Mouse (Mus musculus): ENCODE measurements at regions not wholly inside any gene's neighbourhood (a gene's known extent, or its start where the extent isn't known, plus 50 kb on each side); places are given as distances from the start of the nearest gene placed in this dataset.
A peak's percentile ranks its signal among the peaks of the same experiment; 100 is the strongest.
"Not testable (repeated sequence)": the region's sequence is repeated elsewhere in the genome, so short reads cannot be mapped to it uniquely, and the experiment has no call there.

GRCm38 (mm10) chr10:99555021-99555420, 204.4 kb downstream of the Csl start:
- no peak for DNase-seq (ENCODE audit: low spot score in 2 of 2)
- intact Hi-C loops (cut with DNase I): no loop called here

GRCm38 (mm10) chr10:99555658-99556352, 203.7 kb downstream of the Csl start:
- no peak for DNase-seq (ENCODE audit: low spot score in 2 of 2)
- intact Hi-C loops (cut with DNase I): no loop called here

- intact Hi-C loops (cut with DNase I): no loop called here
- no peak for DNase-seq (ENCODE audit: low spot score in 2 of 2)
Measured at GRCm38 (mm10) chr10:99556353-99557036, 203.0 kb downstream of the Csl start.

DNA sequence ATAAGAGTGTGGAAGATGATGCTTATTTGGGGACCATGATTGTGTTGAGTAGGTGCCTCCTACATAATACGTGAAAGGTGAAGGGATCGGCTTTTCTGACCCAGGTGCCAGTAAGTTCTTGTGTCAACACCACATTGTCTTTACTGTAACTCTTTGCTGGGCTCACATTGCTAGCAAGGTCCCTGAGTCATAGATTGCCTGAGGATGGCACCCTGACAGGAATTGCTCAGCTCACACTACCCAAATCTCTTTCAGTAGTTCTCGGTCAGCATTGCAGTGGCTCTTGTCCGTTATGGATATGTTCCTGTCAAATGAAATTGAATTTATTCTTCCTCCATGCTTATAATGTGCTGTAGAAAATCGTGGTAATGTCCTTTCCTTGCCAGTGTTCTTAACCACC, 200.8 kb downstream of the Csl start:
- intact Hi-C loops (cut with DNase I): no loop called here
- no peak for DNase-seq (ENCODE audit: low spot score in 2 of 2)

GRCm38 (mm10) chr10:99561166-99561818, 198.2 kb downstream of the Csl start:
- intact Hi-C loops (cut with DNase I): loop anchor here (5.0 kb wide), 2 partner anchors 39 to 79 kb away; no protein-coding TSS in a partner anchor
- DNase-seq (ENCODE audit: low spot score in 2 of 2): peak in 1 of 2 experiments; percentile 91

DNA sequence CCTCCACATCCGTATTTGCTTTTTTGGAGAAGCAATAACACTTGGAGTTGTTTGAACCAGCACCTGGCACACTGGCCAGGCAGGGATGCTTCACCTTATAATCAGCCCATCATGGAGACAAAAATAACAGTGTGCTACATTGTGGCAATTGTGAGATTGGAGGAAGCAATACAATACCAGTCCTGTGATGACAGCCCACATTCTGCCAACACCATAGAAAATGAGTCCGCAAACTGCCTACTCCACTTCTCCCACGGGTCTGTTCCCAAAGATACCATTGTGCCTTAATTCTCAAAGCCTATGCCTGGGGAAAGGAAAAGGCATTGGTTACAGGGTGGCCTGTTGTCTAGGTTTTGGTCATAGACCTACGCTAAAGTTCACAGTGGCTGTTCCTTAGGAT, 194.9 kb downstream of the Csl start:
- intact Hi-C loops (cut with DNase I): loop anchor here (5.0 kb wide), 2 partner anchors 42 to 82 kb away; no protein-coding TSS in a partner anchor
- peak in 1 of 2 experiments; percentile 29 for DNase-seq (ENCODE audit: low spot score in 2 of 2)

GRCm38 (mm10) chr10:99568424-99568823, 191.0 kb downstream of the Csl start:
- intact Hi-C loops (cut with DNase I): no loop called here
- DNase-seq (ENCODE audit: low spot score in 2 of 2): no peak

- DNase-seq (ENCODE audit: low spot score in 2 of 2): peak in 1 of 2 experiments; percentile 25
- intact Hi-C loops (cut with DNase I): loop anchor here (5.0 kb wide), 2 partner anchors 93 to 173 kb away; no protein-coding TSS in a partner anchor
Measured at GRCm38 (mm10) chr10:99570190-99570589, 189.3 kb downstream of the Csl start.

DNA sequence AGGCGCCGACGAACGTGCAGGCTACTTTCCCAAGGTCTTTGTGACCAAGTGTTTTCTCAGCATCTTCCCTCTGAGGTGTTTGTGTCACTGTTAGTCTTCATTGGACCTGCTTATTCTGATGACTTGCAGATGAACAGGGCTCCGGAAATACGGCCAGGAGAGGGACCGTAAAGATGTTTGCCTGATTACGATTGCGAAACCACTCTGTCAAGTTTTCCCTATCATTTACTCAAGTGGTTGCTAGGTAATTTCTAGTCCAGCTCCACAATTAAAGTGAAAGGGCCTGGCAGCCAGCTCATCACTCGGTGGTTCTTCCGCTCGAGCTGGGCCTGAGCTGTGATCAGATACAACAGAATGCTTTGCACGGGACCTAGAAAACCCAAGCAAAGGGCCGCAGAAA, 185.5 kb downstream of the Csl start:
- intact Hi-C loops (cut with DNase I): loop anchor here (5.0 kb wide), 2 partner anchors 97 to 177 kb away; no protein-coding TSS in a partner anchor
- no peak for DNase-seq (ENCODE audit: low spot score in 2 of 2)

DNA sequence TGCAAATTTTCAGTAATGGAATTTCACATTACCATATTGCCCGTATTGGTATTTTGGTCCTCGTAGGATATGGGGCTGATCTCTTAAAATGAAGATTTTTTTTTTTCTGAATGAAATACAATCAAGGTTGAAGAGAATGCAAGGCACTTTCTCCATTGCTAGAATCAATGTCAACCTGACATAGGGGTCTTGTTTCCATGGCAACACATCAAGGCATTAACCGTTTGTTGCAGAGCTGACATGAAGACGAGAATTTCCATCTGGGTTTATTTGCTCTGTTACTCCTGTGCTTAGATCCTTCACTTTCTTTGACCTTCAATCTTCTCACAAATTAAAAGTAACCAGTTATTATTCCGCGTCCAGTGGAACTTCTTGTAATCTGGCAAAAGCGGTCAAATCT, 184.2 kb downstream of the Csl start:
- intact Hi-C loops (cut with DNase I): no loop called here
- no peak for DNase-seq (ENCODE audit: low spot score in 2 of 2)

GRCm38 (mm10) chr10:99576301-99576700, 183.2 kb downstream of the Csl start:
- intact Hi-C loops (cut with DNase I): loop anchor here (2.0 kb wide), 1 partner anchor 314 kb away; the partner anchor contains the start of gene Dusp6
- no peak for DNase-seq (ENCODE audit: low spot score in 2 of 2)

DNA sequence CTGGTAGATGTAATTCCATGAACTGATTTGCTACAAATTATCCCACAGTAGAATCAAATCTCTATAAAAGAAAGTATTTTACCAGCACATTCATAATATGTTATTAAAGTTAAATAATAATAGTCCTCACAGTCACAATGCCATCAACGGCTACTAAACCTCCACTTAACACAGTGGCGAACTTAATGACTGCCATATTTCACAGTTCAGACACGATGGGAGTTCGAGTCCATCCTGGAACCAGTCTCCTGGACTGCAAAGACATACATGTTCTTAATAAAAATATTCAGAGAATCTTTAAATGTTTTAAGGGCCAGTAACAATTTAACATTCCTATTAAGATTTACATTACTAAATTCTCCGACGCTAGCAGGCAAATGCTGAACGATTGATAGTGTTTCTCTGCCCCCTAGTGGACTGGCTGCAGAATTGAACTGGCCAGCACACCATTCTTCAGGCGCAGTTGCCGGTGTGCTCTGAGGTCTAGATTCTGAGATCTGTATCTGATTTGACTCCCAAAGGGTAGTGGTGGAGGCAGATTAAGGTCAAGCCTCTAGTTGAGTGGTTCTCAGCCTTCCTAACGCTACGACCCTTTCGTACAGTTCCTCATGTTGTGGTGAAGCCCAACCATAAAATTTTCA, 182.3 kb downstream of the Csl start:
- intact Hi-C loops (cut with DNase I): loop anchor here (1.0 to 2.0 kb wide), 2 partner anchors 314 to 415 kb away; partner anchors contain the start of gene Dusp6
- peak; percentile 54 to 58 for DNase-seq (ENCODE audit: low spot score in 2 of 2)

DNA sequence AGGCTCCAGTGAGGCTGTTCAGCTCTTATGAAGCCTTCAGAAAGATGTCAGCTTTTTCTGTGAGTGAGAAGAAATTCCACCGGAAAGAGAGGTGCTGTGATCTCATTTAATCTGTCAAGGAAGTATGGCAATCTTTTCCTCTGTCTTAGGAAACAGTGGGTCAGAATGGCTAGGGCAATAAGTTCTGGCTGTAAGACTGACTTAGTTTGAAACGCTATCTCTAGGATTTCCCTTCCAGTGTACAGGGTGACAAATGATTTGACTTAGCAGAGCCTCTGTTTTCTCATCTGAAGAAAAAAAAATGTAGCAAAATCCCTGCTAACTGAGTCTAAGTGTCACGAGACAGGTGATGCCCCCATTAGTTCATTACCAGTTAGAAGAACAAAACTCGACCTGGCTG, 181.1 kb downstream of the Csl start:
- DNase-seq (ENCODE audit: low spot score in 2 of 2): no peak
- intact Hi-C loops (cut with DNase I): no loop called here

DNA sequence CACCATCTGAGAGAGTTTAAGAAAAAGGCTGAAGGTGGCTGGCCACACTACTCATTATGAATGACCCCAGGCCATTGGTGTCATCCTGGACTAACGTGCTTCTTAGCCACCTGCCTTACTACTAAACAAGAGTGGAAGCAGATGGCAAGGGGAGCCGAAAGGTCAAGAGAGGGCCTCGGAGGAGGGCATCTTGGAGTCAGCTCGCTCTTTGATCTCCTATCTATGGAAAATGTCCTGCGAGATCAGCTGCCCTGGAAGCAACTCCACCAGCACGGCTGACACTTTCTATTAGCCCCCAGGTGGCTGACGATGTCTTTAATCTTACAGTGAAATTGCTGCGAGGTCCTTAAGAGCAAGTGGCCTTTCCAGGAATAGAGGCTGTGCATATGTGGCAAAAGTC, 179.3 kb downstream of the Csl start:
- intact Hi-C loops (cut with DNase I): no loop called here
- no peak for DNase-seq (ENCODE audit: low spot score in 2 of 2)

DNA sequence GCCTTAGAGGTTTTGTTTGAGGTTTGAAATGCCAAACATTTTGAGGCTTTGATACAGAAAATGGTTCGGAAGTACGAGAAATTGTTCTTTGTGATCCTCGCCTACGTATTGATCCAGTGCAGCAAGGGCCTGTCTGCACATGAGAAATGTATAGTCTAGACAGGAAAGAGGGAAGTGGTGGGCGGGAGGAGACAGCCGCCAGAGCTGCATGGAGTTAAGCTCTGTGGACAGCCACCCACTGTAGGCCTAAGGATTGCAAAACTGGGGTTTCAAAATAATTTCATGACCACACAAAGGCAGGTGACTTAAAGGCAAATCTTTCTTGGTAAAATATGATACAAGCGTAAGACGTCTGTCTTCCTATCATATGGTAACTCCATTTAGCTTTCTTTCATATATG, 178.4 kb downstream of the Csl start:
- DNase-seq (ENCODE audit: low spot score in 2 of 2): peak in 1 of 2 experiments; percentile 49
- intact Hi-C loops (cut with DNase I): no loop called here

DNA sequence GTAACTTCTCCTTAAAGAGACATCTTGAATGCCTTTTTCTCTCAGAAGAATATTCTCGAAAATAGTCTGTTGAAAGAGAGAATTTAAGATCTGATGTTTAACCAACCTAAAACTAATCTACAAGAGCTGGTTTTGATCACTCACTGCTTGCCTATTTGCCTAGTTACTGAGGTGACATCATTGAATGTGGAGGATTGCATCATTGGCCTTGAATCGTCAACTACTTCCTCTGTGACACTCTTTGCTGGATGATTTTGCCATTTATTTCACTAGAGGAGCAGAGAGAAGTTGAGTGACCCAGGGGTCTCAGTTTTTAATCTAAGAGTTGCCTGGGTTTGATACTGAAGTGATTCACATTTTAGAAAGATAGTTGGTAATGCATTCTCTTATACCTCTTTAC, 174.6 kb downstream of the Csl start:
- intact Hi-C loops (cut with DNase I): no loop called here
- DNase-seq (ENCODE audit: low spot score in 2 of 2): no peak

GRCm38 (mm10) chr10:99592220-99592619, 167.2 kb downstream of the Csl start:
- intact Hi-C loops (cut with DNase I): no loop called here
- peak in 1 of 2 experiments; percentile 42 for DNase-seq (ENCODE audit: low spot score in 2 of 2)

DNA sequence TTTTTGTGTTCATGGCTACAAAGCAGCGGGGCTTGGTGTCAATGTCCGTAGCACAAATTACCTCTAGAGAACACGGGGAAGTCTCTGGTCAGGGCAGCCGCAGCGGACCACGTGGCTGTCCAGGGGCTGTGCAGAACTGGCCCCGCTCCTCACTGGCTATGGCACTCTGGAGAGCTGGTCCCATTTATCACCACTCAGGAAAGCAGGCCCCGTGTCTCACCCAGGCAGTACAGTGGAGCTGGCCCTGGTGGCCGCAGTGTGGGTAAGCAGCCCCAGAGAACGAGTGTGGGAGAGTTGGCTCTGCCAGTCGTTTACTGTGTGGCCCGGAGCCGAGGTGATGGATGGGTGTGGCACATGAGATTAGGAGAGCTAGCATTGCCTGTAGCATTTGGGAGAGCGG, 163.8 kb downstream of the Csl start:
- DNase-seq (ENCODE audit: low spot score in 2 of 2): no peak
- intact Hi-C loops (cut with DNase I): no loop called here

DNA sequence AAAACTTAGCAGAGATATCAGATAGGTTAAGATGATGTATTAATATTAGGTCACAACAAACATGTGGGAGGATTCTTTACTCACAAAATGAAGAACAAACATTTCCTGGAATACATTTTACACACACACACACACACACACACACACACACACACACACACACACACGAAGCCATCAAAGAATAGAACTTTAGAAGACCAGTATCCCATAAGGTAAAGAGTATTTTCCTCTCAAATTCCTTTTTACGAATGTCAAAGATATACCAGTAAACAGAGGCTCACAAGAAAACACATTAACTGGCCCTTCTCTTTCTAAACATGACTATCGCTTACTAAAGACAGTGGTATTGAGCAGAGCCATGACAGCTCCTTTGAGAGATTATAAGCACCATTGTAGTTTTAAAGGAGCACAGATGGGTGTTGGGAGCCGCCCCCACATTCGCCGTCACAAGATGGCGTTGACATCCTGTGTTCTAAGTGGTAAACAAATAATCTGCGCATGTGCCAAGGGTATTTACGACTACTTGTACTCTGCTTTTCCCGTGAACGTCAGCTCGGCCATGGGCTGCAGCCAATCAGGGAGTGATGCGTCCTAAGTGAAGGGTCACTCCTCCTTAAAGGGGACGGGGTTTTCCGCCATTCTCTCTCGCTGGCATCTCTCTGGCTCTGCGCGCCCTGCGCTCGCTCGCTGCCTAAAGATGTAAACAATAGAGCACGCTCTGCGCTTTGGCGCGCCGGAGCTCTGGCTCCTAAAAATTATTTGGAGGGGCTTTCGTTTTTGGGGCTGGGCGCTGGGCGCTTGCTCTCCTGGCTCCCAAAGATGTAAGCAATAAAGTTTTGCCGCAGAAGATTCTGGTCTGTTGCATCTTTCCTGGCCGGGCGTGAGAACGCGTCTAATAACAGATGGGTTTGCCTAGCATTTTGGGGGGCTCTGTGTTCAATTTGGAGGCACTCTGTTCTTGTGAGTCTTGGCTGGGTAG, 160.0 kb downstream of the Csl start:
- DNase-seq (ENCODE audit: low spot score in 2 of 2): peak in 1 of 2 experiments; percentile 44
- intact Hi-C loops (cut with DNase I): not testable (repeated sequence)

Data from left cerebral cortex, postnatal 25 days (tissue).